Mouse (Mus musculus): ENCODE data around the gene Tmem132e.

The Tmem132e gene

DNA sequence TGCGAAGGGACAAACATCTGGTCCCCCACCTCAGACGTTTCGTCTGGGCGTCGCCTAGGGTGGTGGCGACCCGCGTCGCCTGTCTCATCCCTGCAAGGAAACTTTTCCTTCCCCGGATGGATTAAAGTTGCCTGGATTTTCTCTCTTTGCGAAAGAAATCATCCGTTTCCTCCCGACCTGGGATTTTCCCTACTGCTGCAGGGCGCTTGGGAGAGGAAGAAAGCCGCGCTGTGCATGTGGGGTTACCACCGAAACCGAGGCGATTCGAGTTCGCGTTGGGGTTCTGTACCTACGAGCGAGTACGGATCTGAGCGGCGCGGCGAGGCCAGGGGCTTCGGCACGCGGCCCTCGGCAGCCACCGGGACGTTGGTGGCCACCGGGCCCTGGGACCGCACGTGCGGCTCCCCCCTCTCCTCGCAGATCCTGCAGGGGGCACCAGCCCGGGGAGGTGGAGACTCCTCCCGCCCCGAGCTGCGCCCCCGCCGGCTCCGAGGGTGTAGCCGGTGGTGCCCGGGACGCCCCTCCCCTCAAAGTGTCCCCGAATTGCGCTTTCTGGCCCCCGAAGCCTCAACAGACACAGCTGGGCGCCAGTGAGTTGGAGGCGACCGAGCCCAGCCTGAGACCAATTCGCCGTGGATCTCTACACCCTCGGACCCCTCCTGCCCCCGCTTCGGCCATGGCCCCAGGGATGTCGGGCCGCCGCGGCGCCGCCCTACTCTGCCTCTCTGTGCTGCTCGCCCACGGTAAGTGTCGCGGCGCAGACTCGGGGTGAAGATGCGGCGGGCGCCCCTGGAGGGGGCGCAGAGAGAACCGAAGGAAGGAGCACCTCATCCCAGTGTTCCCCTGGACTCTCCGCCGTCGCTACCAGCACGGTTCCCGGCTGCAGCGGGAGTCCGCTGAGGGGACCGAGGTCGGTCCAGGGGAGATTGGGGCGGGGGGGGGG is at the start of gene Tmem132e:
Gene Tmem132e (plus strand): TSS at position 530 of the 943 bp plus-strand sequence.
- no peak for DNase-seq

DNA sequence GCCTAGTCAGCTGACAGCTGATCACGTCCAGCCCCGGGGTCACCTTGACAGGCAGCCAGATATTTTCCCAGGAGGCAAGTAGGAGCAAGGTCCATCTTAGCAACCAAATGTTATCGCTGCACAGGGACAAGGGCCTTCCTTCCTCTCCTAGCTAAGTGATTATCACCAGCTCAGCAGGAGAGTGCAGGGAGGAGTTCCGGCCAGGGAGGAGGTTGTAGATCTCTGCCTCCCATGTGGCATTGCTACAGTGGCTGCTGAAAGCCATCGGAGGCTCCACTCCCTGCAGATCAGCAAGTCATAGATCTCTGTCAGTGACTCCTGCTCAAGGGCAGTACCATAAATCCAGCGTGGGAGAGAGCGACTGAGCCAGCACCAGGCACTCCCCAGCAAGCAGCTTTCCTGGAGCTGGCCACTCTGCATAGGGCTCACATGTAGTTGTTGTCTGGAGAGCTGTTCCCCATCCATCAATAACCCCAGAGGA is 48.7 kb upstream of the Tmem132e start:
- DNase-seq, result no peak

DNA sequence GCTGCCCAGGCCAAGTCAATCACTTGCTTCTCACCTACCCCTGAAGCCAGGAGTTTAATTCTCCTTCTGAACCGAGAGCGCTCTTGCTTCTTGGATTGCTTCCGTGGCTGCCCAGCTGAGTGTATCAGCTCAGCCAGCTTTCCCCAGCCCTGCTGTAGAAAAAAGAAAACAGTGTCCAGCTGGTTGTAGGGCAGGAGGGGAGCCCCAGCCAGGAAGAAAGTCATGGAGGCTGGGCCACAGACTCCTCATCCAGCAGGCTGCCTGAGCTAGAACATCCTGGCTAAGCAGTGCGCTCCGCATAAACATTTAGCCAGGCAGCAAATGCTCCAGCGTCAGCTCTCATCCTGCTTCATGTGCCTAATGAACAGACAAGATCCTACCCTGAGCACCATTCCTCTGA is 48.3 kb upstream of the Tmem132e start:
- no peak for DNase-seq

DNA sequence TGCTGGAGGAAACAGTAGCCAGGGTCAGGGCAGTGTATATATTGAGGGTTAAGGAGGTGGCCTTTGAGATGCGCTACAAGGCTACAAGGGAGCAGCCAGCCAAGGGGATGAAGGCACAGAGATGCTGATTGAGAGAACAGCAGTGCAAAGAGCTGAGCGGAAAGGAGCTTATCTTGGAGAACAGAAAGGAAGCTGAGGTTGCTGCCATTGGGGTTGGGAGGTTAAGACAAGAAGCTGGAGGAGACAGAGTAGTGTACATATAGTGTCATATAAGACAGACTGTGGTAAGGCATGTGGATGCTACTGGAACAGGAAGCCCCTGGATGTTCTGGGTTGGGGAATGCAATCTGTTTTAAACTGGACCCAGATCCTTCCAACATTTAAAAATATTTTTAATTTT is 47.8 kb upstream of the Tmem132e start:
- no peak for DNase-seq

GRCm38 (mm10) chr11:82351039-82351438 is 37.7 kb upstream of the Tmem132e start:
- DNase-seq, result peak; percentile 42

GRCm38 (mm10) chr11:82370151-82370550 is 18.5 kb upstream of the Tmem132e start:
- no peak for DNase-seq

GRCm38 (mm10) chr11:82371577-82371976 is 17.1 kb upstream of the Tmem132e start:
- no peak for DNase-seq

DNA sequence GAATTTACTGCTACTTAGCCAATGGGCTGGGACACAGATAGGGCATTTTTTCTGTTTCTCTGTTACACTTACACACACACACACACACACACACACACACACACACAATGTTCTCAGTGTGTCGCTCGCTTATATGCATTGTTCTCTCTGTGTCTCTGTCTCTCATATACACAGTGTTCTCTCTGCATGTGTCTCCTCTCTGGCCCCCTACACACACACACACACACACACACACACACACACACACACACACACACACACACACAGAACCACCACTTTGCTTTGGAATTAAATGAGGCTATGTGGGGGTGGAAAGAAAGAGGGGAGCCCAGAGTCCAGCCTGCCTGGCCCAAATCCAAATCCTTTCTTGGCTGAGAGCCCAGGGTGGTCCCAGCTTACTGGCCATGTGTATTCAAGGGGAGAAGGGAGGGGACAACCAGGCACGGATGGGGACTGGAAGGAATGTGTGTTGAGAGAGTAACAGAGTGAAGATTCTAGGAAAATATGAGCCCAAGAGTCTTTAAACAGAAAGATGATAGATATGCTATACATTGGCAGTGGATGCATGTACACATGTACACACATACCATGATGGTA is 8.0 kb upstream of the Tmem132e start:
- no peak for DNase-seq

- peak; percentile 75 for DNase-seq
These were observed 1.6 kb upstream of the Tmem132e start for GRCm38 (mm10) chr11:82386970-82387540.

DNA sequence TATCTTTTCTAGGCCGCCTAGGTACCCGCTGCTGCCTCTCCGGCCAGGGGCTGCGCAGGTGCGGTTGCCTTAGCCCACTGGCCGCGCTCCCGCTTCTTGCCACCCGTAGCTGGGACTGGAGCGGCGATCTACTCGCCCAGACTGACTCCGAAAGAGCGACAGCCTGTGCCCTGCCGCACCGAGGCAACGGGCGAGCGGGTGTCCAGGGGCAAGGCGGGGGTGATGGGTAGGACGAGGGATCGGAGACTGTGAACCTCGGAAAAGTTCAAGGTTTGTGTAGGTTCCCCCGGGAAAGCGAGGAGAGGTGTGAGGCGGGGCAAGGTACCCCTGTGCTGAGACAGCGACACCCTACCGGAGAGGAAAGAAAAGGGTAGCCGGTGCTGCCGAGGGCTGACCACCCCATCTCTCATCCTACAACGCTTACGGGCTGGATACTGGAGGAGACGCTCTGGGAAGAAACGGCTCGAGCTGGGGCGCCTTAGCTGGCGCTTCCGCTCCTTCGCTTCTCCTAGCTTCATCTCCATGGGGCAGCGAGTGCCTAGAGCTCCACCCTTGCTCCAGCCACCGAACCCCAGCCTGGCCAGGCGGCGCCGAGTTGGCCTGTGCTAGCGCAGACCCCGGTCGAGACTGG is 874 bp upstream of the Tmem132e start:
- DNase-seq, result peak; percentile 9

- peak; percentile 6 for DNase-seq
These were observed 944 bp downstream of the Tmem132e start for GRCm38 (mm10) chr11:82389396-82390291.

GRCm38 (mm10) chr11:82392341-82392740 is 3.6 kb downstream of the Tmem132e start:
- DNase-seq, result peak; percentile 32

GRCm38 (mm10) chr11:82399621-82400020 is 10.9 kb downstream of the Tmem132e start:
- DNase-seq, result no peak

GRCm38 (mm10) chr11:82405641-82406040 is 16.9 kb downstream of the Tmem132e start:
- no peak for DNase-seq

DNA sequence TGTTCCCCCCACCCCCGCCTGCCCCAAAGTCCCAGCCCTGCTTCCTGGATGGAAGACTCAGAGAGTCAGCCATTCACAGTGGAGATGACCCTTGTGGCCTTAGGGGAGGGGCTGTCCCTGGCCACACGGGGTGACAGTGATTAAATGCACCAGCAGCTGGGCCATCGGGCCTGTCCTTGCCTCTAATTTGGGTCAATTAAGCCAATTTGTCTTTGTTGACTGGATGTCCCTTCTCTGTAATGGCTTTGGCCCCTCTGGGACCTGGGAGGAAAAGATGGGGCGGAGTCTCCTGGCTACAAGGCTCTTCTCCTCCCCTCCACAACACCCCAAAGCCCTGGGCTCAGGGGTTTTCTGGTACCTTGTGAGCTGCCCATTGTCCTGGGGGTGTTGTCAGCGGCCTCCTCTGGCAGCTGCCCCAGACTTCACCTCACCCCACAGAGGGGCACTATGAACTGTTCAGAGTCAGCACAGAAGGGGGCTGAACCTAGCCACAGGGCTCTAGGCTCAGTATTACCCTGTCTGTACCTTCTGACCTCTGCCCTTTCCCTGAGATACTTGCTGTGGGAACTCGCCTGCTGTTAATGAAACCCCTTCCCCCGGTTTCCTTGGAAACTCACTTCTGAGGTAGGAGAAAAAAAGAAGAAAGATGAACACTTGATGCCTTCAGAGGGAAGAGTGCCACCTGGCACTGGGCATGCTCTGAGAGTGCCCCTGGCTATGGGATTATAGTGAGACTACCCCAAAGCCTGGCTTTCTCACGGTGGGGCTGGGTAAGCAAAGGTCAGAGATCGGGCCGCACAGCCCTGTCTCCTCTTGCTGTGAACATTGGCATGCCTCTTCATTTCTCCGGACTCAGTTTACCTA is 17.9 kb downstream of the Tmem132e start:
- no peak for DNase-seq

DNA sequence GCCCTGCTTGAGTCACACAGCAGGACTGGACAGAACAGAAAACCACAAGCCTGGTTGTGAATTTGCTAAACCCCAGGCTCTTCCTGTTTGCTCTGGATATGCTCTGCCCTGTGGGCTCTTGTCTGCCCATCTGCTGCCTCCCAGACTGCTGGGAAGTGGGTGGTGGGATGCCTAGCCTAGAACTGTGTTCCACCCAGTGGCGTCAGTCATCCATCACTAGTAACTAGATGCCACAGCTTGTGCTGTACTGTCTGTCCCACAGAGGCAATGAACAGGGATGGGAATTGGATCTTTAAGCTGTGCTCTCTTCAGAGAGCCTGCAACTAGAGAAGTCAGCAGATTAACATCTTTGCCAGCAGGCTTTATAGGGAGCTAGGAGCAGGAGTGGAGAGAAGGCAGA is 23.8 kb downstream of the Tmem132e start:
- peak; percentile 52 for DNase-seq

DNA sequence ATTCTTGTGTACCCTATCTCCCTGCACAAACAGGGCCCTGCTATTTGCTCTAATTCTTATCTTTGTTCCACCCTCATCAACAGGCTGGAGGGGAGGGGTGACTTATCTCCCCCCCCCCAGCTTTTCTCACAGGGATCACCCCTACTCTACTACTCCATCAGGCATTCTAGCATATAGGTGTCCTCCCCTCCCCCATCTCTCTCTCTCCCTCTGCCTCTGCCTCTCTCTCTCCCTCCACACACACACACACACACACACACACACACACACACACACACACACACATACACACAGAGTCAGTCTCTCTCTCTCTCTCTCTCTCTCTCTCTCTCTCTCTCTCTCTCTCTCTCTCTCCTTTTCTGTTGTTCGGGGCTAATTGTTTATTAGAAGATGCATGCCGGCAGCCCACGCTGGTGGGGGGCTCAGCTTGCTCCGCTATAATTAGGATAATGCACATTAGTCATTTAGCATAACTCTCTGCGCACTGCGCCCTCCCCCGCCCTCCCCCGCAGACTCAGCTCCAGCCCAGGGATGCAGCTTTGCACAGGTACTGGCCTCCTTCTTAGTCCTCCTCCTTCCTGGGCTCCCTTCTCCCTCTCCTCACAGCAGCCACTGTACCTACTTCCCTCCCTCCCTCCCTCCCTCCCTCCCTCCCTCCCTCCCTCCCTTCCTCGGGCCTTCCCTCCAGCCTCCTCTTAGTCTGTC is 29.8 kb downstream of the Tmem132e start:
- DNase-seq, result peak; percentile 15

DNA sequence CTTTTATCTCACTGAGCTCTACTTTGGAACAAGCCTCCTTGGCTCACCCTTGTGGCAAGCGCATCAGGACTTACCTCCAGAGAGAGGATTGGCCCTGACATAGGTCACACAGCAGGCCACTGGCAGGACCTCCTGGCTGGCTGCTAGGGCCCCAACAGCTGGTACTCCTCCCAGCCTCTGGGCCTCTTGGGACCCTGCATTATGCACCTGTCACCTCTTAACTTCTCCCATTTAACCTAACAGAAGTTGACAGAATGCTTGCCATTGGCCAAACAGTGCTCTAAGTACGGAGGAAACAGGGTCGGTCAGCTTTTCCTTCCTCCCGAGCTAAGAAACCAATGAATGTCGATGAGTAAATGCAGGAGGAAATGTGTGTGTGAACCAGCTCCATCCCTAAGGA is 33.2 kb downstream of the Tmem132e start:
- DNase-seq, result no peak

DNA sequence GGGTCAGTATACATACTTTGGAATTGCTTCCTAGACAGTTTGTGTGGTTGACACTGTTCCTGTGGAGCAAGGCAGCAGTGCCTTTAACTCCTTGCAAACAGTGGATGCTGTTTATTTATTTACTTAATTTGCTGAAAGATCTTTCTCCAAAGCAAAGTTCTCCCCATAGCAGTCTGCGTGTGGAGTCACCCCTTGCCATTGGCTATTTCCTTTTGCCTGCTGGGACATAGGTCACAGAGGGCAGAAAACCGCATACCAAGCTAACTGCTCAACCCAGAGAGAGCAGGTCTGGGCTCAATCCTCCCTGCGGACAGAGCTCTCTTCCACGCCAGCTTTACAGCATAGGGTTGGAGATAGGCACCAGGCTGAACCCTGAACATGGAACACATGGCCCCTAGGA is 34.8 kb downstream of the Tmem132e start:
- DNase-seq, result no peak

GRCm38 (mm10) chr11:82428801-82429200 is 40.1 kb downstream of the Tmem132e start:
- DNase-seq, result no peak

Measured in layer of hippocampus, adult 9-11 months (tissue).